Mouse (Mus musculus) retina, embryonic 14.5 days (tissue): Measurements from ENCODE around the gene Cdk17.

ENCODE experiments used
- DNase-seq: peaks from one replicate; pipeline ENCODE4 v3.0.0-alpha.2; 2015; ENCODE audit warnings: low spot score

Gene Cdk17

DNA sequence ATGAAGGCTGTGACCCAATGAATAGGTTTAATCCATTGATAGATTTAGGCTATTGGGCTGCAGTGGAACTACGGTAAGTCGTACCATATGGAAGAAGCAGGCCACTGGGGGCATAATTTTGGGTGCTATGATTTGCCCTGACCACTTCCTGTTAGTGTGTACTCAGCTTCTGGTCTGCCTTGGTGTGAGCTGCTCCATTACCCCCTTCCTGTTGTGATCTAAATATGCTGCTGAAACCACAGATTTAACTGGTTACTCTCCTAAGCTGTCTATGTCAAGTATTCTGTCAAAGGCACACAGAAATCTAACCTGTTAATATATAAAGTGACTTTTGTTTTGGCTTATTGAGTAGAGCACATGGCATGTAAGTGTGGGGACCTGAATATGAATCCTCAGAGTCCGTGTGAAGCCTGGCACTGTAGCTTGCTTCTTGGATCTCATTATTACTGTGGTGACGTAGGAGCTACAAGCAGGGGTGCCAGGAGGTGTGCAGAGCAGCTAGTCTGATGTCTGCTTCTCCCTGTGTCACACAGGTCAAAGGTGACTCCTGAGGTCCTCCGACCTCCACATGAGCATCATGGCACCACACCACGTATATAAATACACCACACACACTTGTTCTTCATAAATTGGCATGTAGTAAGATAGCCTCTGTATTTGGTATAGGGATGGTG is 10.6 kb downstream of the Cdk17 start:
- no peak for DNase-seq

GRCm38 (mm10) chr10:93177471-93177870 is 16.8 kb downstream of the Cdk17 start:
- no peak for DNase-seq

DNA sequence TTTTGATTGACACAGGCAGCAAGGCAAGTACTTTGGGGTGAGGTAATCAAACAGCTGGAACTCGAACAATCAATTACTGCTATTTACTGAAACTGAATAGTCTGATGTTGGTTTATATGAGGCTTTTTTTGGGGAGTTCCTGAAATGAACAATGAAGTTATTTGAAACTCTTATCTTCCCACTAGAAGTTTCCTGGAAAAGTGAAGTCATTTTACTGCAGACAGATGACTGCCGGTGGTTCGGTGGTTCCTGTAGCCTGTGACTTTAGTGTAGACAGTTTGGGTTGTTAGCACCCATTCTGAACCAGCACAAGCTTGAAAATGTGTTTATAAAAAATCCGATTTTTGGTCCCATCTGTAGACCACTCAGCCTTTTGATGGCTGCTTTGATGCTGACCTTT is 17.2 kb downstream of the Cdk17 start:
- DNase-seq = no peak

- DNase-seq = no peak
These were observed 18.0 kb downstream of the Cdk17 start for GRCm38 (mm10) chr10:93178662-93179061.

DNA sequence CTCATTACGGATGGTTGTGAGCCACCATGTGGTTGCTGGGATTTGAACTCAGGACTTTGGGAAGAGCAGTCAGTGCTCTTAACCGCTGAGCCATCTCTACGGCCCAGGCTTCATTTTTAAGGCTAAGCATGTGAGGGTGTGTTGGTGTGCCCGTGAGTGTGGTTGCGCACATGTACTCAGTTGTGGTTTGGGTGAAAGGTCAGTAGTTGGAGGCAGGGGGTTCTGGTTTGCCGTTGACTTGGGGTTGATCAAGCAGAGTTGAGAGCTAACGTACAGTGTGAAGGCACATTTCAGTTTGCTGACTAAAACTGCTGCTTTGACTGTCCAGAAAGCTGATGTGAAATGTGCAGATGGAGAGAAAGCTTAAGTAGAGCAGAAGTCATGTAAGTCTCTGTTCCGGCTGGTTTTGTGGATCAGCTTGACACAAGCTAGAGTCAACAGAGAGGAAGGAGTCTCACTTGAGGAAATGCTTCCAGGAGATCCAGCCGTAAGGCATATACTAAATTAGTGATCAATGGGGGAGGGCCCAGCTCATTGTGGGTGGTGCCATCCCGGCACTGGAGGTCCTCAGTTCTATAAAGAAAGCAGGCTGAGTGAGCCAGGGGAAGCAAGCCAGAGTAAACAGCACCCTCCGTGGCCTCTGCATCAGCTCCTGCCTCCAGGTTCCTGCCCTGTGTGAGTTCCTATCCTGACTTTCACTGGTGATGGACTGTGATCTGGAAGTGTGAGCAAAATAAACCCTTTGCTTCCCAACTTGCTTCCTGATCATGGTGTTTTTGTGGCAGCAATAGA is 19.2 kb downstream of the Cdk17 start:
- no peak for DNase-seq

- DNase-seq = no peak
These were observed 23.8 kb downstream of the Cdk17 start for GRCm38 (mm10) chr10:93184351-93184976.

- no peak for DNase-seq
These were observed 27.8 kb downstream of the Cdk17 start for GRCm38 (mm10) chr10:93188440-93188999.

DNA sequence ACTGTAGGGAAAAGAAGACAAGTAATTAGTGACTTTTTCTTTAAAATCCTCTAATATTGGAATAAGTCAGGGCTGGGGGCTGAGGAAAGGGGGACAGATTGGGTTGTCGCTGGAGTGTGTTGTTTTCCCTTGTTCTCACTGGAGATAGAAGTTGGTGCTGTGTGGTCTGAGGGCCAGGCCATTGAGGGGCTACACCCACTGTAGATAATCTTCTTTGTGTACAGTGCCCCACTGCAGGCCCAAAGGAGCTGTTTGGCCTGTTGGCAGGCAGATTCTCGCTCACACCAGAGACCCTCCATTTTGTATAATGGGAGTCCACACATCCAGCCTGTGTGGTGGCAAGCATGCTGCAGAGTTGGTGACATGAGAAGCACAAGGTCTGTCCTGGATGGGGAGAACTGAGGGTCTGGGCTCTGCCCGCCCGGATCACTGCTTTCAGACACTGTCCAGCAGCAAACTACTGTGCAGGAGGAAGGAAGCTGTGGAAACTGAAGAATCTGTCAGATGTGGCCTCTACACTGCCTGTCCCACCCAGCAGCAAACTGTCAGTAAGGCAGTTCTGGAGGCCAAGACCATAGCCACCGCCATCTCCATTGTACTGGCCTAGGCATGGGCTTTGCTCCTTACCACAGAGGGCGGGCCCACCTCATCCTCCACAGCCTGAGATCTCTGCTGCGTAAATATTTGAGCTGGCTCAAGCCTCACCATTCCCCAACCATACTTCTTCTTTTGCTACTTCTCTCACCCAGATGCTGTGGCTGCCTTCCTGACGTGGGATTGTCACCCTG is 30.0 kb downstream of the Cdk17 start:
- DNase-seq = no peak

- no peak for DNase-seq
These were observed 36.4 kb downstream of the Cdk17 start for GRCm38 (mm10) chr10:93197092-93197491.

DNA sequence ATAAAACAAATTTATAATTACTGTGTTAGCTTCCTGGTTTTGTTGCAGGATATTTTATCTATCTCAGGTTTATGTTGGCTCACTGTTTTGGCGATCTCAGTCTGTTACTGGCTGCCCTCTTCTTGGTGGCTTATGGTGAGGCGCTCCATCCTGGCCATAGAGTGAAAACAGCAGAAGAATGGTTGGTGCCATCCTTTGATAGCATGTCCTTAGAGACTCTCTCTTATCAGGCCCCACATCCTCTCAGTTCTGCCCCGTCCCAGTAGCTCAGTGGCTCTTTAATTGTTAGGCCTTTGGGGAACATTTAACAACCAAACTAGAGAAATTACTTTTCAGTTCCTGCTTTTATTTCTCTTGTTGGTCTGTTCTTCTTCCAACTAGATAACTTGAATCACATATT is 38.3 kb downstream of the Cdk17 start:
- no peak for DNase-seq

- DNase-seq = no peak
These were observed 41.3 kb downstream of the Cdk17 start for GRCm38 (mm10) chr10:93201846-93202458.

DNA sequence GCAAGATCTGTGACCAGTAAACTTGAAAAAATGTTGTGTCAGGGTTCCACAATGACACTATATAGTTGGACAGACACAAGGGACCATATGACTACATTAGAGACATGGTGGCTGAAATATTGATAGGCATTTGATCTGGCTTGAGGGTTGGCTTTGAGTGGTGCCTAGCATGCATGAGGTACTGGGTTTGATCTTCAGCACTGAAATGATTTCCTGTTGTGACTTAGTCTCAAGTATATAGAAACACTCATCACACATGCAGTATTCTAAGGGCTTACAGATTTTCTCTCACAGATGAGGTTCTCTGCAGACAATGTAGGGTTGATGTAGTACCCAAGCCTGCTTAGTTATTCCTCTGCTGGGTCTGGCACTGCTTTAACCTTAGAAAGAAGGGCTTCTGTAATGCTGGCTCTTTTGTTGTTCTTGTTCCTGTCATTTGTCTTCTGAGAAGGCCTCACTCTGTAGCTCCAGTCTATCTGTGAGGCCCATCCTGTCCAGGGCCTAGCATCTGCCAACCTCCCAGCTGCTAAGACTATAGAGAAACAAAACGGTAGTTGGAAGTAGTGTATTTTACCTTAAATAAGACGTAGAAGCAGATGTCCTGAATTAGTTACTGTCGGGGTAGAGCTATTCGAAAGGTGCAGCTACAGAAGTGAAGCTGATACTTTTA is 44.7 kb downstream of the Cdk17 start:
- no peak for DNase-seq

DNA sequence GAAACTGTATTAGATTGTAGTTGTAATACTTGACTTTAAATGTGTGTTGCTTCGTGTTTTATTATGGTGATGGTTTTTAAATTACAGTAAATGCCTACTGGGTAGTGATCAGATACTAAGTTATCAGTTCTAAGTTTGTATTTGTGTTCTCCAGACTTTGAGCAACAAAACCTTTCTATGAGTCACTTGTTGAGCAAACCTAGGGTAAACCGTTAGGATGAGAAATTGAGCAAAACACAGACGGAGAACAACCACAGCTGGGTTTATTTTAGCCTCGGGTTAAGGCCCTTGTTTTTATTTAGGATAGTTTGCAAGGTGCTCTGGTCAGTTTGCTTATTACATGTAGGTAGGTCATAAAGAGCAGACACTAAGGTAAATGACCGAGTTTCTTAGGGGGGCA is 46.5 kb downstream of the Cdk17 start:
- no peak for DNase-seq

- no peak for DNase-seq
These were observed 52.0 kb downstream of the Cdk17 start for GRCm38 (mm10) chr10:93212699-93213098.

DNA sequence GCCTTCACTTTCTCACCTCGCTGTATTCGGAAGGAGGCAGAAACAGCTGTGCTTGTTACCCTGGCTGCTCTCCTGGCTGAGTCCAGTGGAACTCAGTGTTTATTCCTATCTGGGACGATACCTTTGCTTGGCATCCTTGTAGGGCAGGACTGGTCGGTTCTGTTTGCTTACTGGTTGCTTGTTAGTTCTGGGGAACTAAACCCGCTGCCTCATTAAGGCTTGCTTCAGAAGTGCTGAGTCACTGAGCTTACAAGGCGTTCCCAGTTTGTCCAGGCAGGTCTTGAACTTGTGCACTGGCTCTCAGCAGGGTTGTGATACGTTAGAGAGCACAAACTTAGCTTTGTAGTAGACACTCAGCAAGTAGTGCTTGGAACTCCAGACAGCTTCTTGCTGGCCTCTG is 52.7 kb downstream of the Cdk17 start:
- no peak for DNase-seq

DNA sequence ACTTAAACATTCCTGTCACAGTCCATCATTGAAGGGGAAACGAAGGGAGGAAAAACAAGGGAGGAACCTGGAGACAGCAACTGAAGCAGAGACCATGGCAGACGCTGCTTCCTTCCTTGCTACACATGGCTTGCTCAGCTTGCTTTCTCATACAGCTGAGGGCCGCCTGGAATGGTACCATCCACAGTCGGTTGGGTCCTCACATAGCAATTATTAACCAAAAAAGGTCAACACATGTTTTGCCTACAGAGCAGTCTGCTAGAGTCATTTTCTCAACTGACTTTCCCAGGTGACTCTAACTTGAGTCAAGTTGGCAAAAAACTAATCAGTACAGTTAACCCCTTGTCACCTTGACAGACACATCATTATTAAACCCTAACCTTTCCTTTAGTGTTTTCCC is 53.6 kb downstream of the Cdk17 start:
- no peak for DNase-seq

GRCm38 (mm10) chr10:93215051-93215763 is 54.5 kb downstream of the Cdk17 start:
- no peak for DNase-seq

DNA sequence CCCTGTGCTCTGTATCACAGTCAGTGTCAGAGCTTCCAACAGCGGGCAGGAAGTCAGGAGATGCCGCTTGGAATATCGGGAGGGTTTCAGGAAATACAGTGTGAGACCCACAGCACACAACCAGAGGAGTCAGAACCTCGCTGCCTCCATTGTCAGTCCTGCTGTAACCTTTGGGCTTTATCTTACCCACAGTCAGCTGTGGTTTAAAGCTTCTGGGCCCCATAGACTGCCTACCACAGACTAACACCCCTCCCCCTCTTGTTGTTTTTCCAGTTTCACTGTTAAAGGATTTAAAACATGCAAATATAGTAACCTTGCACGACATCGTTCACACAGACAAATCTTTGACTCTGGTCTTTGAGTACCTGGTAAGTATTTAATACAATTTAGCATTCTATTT is 65.1 kb downstream of the Cdk17 start:
- no peak for DNase-seq

DNA sequence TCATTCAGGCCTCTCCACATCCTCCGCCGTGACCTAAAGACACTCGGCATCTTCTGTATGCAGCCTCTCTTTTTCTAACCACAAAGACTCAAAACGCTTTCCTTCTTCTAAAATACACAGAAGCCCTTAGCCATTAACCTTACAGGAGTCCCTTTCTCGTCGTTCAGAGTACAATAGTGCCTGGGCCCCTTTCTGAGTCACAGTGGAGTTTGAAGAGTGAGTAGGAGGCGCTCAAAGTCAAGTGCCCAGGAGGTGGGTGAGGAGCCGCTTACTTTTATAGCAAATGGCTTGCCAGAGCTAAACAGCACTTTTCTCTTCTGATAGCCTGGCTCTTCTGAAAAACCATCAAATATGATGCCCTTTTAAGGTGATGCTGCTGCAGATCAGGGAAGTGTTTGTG is 67.2 kb downstream of the Cdk17 start:
- no peak for DNase-seq

DNA sequence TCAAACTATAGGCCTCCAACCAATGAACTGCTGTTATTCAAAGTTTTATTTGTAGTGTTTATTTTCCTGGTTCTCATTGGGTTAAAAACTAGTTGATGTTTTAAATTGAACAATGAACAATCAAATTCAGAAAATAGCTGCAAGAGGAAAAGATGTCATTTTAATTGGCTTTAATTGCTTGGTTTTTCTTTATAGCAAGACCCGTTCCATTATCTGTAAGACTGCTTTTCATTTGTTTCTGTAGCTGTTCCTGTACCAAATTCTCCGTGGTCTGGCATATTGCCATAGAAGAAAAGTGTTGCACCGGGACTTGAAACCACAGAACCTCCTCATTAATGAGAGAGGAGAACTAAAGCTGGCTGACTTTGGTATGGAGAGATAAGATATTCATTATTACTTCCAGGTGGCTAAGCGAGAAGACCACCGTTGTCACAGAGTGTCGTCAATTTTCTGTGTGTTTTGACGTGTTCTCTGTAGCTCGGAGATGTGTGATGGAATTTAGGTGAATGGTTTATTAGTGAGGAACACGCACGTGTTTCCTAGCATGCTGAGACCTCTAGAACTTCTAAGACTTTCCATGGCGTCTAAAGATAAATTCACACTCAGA is 67.8 kb downstream of the Cdk17 start:
- DNase-seq = no peak
